Mouse (Mus musculus) forebrain, embryonic 10.5 days (tissue): ENCODE results near the gene Twf2. TPM values are rescaled to one million over a fixed set of nuclear protein-coding genes. Genes with fewer than 3 reads are reported as not detected.

Source experiments
- DNase-seq: peaks from one replicate; pipeline ENCODE4 v3.0.0-alpha.2; 2017; ENCODE audit warnings: low spot score; ENCODE audit errors: extremely low spot score
- H3K27ac ChIP-seq: fragments of 300-500 bp; sonication (generic); 2 replicates; pipeline ENCODE4 v1.5.1; 2016; ENCODE audit warnings: mild to moderate bottlenecking
- H3K27me3 ChIP-seq: fragments of 300-500 bp; sonication (generic); 2 replicates; pipeline ENCODE4 v1.6.1; 2016; ENCODE audit warnings: mild to moderate bottlenecking; ENCODE audit not compliant: poor library complexity, severe bottlenecking
- H3K36me3 ChIP-seq: fragments of 300-500 bp; sonication (generic); replicated peaks from 2 replicates; pipeline ENCODE4 v1.6.1; 2016; ENCODE audit warnings: mild to moderate bottlenecking, moderate library complexity
- H3K4me1 ChIP-seq: fragments of 300-500 bp; sonication (generic); 2 replicates; pipeline ENCODE4 v1.6.1; 2016
- H3K4me3 ChIP-seq: fragments of 300-500 bp; sonication (generic); 2 replicates; pipeline ENCODE4 v1.5.1; 2016; ENCODE audit warnings: mild to moderate bottlenecking, moderate library complexity
- H3K9me3 ChIP-seq: fragments of 300-500 bp; sonication (generic); 2 replicates; pipeline ENCODE4 v1.6.1; 2016; ENCODE audit warnings: mild to moderate bottlenecking, moderate library complexity
- WGBS: fragments of 180-500 bp; shearing (Covaris S2); methylation state at CpG from one replicate; pipeline ENCODE4 v1.1.7; 2016; 5-methylcytosine and 5-hydroxymethylcytosine counted together
- polyA plus RNA-seq: library from polyadenylated mRNA; unstranded; fragments of >200 nt; fragmentation: Nextera tagmentation; extraction: Ambion mirVana; gene quantifications from 2 replicates; pipeline ENCODE4 v1.2.1, GENCODE M21; 2016

Gene Twf2
- polyA plus RNA-seq, 1 experiment from 2014 or later, result 71.8 TPM

DNA sequence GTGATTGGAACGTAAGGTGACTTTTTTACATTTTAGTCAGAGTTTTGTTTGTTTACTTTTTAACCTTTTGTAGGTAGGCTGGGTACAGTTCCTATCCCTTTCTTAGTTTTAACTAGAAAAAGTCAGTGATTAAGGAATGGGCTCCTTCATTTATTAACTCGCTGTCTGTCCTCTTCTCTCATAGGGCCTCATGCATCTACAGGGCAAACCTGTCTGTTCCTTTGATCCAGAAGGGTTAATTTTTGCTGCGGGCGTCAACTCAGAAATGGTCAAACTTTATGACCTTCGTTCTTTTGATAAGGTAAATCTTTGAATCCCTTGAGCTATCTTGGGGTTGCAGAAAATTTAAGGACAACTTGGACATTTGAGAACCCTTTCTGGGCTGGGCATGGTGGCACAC is 18.9 kb upstream of the Twf2 start:
- H3K27ac ChIP-seq, result no peak overlapping the region
- no peaks in the 10 kb centered on the region for H3K9me3 ChIP-seq
- peaks cover 100% of the 10 kb centered on the region for H3K36me3 ChIP-seq
- H3K4me3 ChIP-seq, result no peak overlapping the region
- DNase-seq, result no peak
- H3K4me1 ChIP-seq, result no peaks in the 10 kb centered on the region
- 95% methylated on average over 5 of the region's 5 CpGs for WGBS
- H3K27me3 ChIP-seq, result no peaks in the 10 kb centered on the region

- 97% methylated on average over 1 of the region's 1 CpGs for WGBS
- Histone ChIP-seq H3K27ac (no peak overlapping the region), H3K9me3 (no peaks in the 10 kb centered on the region), H3K36me3 (peaks cover 98% of the 10 kb centered on the region), H3K4me1 (0 out of 2 replicates have a peak, but pooled peaks cover 6% of the 10 kb centered on the region), H3K4me3 (no peak overlapping the region), H3K27me3 (no peaks in the 10 kb centered on the region)
- DNase-seq, result no peak
Measured at GRCm38 (mm10) chr9:106191355-106191754, 11.6 kb upstream of the Twf2 start.

DNA sequence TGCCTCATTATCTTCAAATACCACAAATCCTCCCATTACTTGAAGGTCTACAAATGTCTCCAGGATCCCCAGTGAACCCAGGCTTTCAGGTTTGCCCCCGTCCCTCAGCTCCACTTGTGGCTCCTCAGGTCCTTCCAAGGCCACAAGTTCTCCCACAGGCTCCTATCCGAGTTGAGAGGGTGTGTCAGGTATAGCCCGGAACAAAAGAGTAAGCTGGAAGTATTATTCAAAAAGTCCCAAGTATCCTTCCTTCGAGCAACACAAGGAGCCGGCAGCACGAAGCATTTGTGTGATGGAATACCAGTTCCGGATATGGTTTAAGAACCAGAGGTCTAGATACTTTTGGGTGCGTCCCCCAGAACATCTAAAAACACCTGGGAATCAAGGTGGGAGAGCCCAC is 10.9 kb upstream of the Twf2 start:
- 92% methylated on average over 8 of the region's 8 CpGs for whole genome bisulfite sequencing
- 0 out of 2 replicates have a peak, but pooled peaks cover 7% of the 10 kb centered on the region for H3K4me1 ChIP-seq
- no peaks in the 10 kb centered on the region for H3K9me3 ChIP-seq
- H3K27me3 ChIP-seq, result no peaks in the 10 kb centered on the region
- H3K27ac ChIP-seq, result no peak overlapping the region
- no peak for DNase-seq
- H3K36me3 ChIP-seq, result peaks cover 98% of the 10 kb centered on the region
- no peak overlapping the region for H3K4me3 ChIP-seq

GRCm38 (mm10) chr9:106192998-106193397 is 9.9 kb upstream of the Twf2 start:
- no peak for DNase-seq
- H3K9me3 ChIP-seq, result no peaks in the 10 kb centered on the region

DNA sequence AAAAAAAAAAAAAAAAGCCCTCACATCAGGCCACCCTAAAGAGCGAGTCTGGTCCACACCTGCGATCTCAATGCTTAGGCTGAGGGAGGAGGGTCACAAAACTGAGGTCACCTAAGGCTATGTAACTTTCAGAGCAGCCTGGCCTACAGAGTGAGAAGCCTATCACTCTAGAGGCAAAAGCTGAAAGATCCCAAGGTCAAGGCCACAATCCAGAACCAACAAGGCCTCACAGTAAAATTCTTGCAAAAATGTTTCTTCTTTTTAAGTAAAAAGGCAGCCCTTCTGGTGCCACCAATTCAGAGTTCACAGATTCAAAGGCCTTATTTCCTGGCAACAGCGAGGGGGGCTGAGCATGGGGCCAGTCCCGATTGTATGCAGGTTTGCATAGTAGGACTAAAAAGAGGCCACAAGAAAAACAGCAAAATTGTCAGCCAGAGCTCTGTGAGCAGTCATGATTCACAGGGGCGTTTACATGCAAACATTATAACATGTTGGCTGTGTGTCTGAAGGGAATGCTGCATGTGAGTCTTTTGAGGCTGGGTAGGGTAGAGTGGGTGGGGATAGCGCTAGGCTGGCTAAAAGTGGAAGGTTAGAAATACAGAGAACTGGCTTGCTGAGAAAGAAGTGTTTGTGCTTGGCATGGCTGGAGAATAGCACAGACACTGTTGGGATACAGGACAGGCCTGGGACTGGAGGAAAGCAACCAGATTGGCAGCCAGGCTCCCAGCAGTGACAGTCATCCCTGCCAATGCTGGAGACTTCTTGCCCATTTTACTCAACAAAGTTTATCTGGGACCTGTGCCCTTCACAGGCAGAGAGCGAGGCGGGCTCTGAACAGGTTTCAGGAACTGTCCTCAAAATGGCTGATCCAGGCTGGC is 8.7 kb upstream of the Twf2 start:
- DNase-seq, result no peak
- H3K27ac ChIP-seq, result no peak overlapping the region
- WGBS, result 90% methylated on average over 8 of the region's 8 CpGs
- H3K36me3 ChIP-seq, result peaks cover 84% of the 10 kb centered on the region
- no peak overlapping the region for H3K4me3 ChIP-seq
- no peaks in the 10 kb centered on the region for H3K9me3 ChIP-seq
- no peaks in the 10 kb centered on the region for H3K27me3 ChIP-seq
- H3K4me1 ChIP-seq, result peaks cover 28% of the 10 kb centered on the region

More at GRCm38 (mm10) chr9:106192998-106193397, 9.9 kb upstream of the Twf2 start:
- Histone ChIP-seq H3K27me3 (no peaks in the 10 kb centered on the region), H3K4me1 (peaks cover 16% of the 10 kb centered on the region), H3K27ac (no peak overlapping the region), H3K4me3 (no peak overlapping the region), H3K36me3 (peaks cover 96% of the 10 kb centered on the region)
- 89% methylated on average over 1 of the region's 1 CpGs for WGBS

- H3K27ac ChIP-seq, result no peak overlapping the region
- H3K4me3 ChIP-seq, result no peak overlapping the region
- peaks cover 69% of the 10 kb centered on the region for H3K36me3 ChIP-seq
- H3K4me1 ChIP-seq, result peaks cover 39% of the 10 kb centered on the region
- no peak for DNase-seq
- H3K9me3 ChIP-seq, result no peaks in the 10 kb centered on the region
- H3K27me3 ChIP-seq, result peaks cover 12% of the 10 kb centered on the region
- 90% methylated on average over 8 of the region's 8 CpGs for WGBS
Measured at GRCm38 (mm10) chr9:106195693-106196092, 7.2 kb upstream of the Twf2 start.

DNA sequence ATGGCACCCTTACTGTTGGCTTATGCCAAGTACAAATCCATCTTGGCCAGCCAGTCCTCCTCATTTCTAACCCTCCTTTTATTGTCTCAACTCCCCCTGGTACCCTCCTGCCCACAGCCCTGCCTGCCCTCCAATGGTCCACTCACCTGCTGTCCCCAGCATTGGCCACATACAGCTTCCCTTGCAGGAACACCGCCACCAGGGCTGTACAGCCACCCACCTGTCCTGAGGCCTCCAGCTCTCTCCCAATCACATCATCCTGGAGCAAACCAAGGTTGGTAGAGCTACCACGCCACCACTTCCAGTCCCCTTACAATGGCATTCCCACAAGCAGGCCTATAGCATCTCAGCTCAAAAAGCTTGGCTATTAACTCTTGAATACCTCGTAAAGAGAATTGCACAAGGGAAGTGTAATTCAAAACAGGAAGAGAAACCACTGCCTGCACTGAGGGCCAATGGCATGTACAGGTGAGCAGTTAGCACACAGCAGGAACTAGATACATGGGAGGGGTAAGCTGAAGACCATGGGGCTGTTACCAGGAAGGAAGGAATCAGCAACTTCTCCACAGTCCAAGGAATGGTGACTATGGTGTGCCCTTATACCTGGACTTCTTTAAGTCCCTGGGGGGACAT is 5.7 kb upstream of the Twf2 start:
- Histone ChIP-seq H3K4me1 (peaks cover 42% of the 10 kb centered on the region), H3K27ac (no peak overlapping the region), H3K9me3 (no peaks in the 10 kb centered on the region), H3K27me3 (peaks cover 22% of the 10 kb centered on the region), H3K36me3 (peaks cover 54% of the 10 kb centered on the region), H3K4me3 (no peak overlapping the region; the same call in 1 of the 2 replicates)
- 91% methylated on average over 3 of the region's 3 CpGs for WGBS
- DNase-seq, result no peak

DNA sequence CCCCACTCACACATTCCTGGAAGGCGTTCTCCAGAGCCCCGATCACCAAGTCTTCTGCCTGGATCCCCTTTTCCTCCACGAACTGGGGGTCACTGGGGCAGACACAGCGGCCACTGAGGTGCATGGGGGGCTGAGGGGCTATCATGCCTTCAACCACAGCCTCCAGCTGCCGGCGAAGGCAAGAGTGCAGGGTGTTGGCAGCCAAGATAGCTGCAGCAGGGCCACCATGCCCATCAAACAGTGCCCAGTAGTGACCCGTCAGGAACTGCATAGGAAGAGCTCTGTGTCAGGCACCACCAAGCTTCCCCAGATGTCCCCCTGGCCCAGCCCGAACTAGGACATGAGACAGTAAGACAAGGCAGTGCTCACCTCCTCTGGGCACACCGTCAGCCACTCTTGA is 5.2 kb upstream of the Twf2 start:
- DNase-seq, result no peak
- no peaks in the 10 kb centered on the region for H3K9me3 ChIP-seq
- H3K27ac ChIP-seq, result no peak overlapping the region
- H3K27me3 ChIP-seq, result peaks cover 23% of the 10 kb centered on the region
- 95% methylated on average over 9 of the region's 9 CpGs for WGBS
- peaks cover 48% of the 10 kb centered on the region for H3K36me3 ChIP-seq
- H3K4me3 ChIP-seq, result peak overlapping the region; percentile 77; the same call in 1 of the 2 replicates
- peaks cover 47% of the 10 kb centered on the region for H3K4me1 ChIP-seq

- Histone ChIP-seq H3K27me3 (peaks cover 29% of the 10 kb centered on the region), H3K27ac (peak overlapping the region; percentile 90), H3K36me3 (peaks cover 37% of the 10 kb centered on the region), H3K4me3 (peak overlapping the region; percentile 77), H3K9me3 (no peaks in the 10 kb centered on the region), H3K4me1 (peaks cover 59% of the 10 kb centered on the region)
- WGBS, result 0% methylated on average over 49 of the region's 51 CpGs
- DNase-seq, result peak; percentile 76
Measured at GRCm38 (mm10) chr9:106198962-106199458, 3.9 kb upstream of the Twf2 start.

DNA sequence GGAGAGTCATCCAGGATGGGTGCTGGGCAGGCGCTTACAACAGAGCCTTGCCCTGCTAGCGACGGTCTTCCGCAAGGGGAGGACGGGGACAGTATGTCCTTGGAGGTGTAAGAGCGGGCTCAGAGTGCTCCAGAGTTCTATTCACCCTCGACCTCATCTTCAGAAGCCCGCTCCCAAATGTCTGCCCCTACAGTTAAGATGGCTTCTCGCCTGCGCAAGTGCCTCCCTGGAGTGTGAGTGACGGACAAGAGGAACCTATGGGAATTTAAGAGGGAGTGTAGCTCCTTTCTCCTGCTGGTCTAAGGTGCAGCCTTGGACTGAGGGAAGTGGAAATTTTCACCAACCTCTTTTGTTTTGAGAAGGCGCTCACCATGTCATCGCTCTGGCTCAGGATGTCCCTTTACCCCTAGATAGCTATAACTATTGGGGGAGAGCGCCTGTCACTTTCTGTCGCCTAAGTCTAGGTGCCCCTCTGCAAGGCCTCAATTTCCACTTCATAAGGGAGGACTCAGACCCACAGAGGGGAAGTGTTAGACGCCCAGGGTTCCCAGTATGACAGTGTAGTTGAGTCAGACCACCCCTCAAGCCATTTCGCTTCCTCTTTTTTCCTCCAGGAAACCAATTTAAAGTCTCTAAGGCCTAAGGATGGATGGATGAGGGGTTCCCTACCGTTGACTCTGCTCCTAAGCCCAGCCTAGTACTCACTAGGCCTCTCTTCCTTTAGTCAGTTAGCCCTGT is 3.2 kb upstream of the Twf2 start, which contains the start of gene Ppm1m:
Gene Ppm1m, minus strand, starts transcription at position 212 of the 738 bp plus-strand sequence.
- Histone ChIP-seq H3K4me3 (peak within 1 kb of the TSS; percentile 77), H3K27ac (peak within 1 kb of the TSS; percentile 90), H3K36me3 (peaks cover 35% of the 10 kb centered on the region), H3K4me1 (peaks cover 66% of the 10 kb centered on the region), H3K9me3 (no peaks in the 10 kb centered on the region), H3K27me3 (peaks cover 33% of the 10 kb centered on the region)
- DNase-seq, result no peak
- WGBS, result 37% methylated on average over 18 of the region's 18 CpGs

- Histone ChIP-seq H3K9me3 (no peaks in the 10 kb centered on the region), H3K36me3 (peaks cover 17% of the 10 kb centered on the region), H3K4me3 (peak overlapping the region; percentile 68; the same call in 1 of the 2 replicates), H3K27me3 (peaks cover 33% of the 10 kb centered on the region), H3K27ac (no peak overlapping the region), H3K4me1 (peaks cover 78% of the 10 kb centered on the region)
- DNase-seq, result no peak
- 86% methylated on average over 3 of the region's 3 CpGs for WGBS
Measured at GRCm38 (mm10) chr9:106201895-106202294, 1.0 kb upstream of the Twf2 start.
